8 mouse cellular contexts compared by ENCODE assay signal in genomic region chr2:128968475-128969083, GRCm38 (mm10). TPM values are rescaled to one million over a fixed set of nuclear protein-coding genes. Genes with fewer than 3 reads are reported as not detected.
DNase-seq lines count a peak whose midpoint lies in the region; ATAC-seq and TF ChIP-seq lines count a peak whose summit lies in the region.

No protein-coding gene starts in this region.

- H3K9me3 ChIP-seq in kidney, embryonic 15.5 days (replicated peaks) = no peaks in the 10 kb centered on the region
- H3K9me3 ChIP-seq in hindbrain, embryonic 16.5 days (ENCODE audit: control insufficient read depth, low read length) = no peaks in the 10 kb centered on the region
- H3K9me3 ChIP-seq in midbrain, embryonic 15.5 days = no peaks in the 10 kb centered on the region

- no peaks in the 10 kb centered on the region for H3K27me3 ChIP-seq in kidney, embryonic 15.5 days
- no peaks in the 10 kb centered on the region for H3K27me3 ChIP-seq in hindbrain, embryonic 16.5 days (replicated peaks; ENCODE audit: control insufficient read depth, insufficient read depth, low read length)
- H3K27me3 ChIP-seq in midbrain, embryonic 15.5 days (replicated peaks) = no peaks in the 10 kb centered on the region

- DNase-seq in kidney, postnatal 25 days = no peak
- no peak for DNase-seq in thymus, postnatal 25 days
- no peak for DNase-seq in spleen, postnatal 36 days (ENCODE audit: low spot score in 2 of 2)
- no peak for DNase-seq in spleen, adult 18-20 months

- peak overlapping the region; percentile 98 for H3K9ac ChIP-seq in kidney, embryonic 15.5 days
- peak overlapping the region; percentile 100 for H3K9ac ChIP-seq in hindbrain, embryonic 16.5 days (ENCODE audit: low read depth, low read length)
- peak overlapping the region; percentile 94; the same call in 1 of the 2 replicates for H3K9ac ChIP-seq in midbrain, embryonic 15.5 days

- no peak for ATAC-seq in kidney, embryonic 15.5 days (replicated peaks; ENCODE audit: low FRiP score)
- no peak for ATAC-seq in hindbrain, embryonic 16.5 days
- ATAC-seq in midbrain, embryonic 15.5 days (replicated peaks) = no peak

- no peaks in the 10 kb centered on the region for H3K36me3 ChIP-seq in kidney, embryonic 15.5 days
- no peaks in the 10 kb centered on the region for H3K36me3 ChIP-seq in hindbrain, embryonic 16.5 days (ENCODE audit: control insufficient read depth, insufficient read depth, low read length)
- H3K36me3 ChIP-seq in midbrain, embryonic 15.5 days (replicated peaks) = no peaks in the 10 kb centered on the region

- peak overlapping the region; percentile 100 for H3K27ac ChIP-seq in kidney, embryonic 15.5 days
- no peak overlapping the region for H3K27ac ChIP-seq in cortical plate, adult 2 months (ENCODE audit: insufficient read depth, low read length)
- H3K27ac ChIP-seq in hindbrain, embryonic 16.5 days (ENCODE audit: low read depth, low read length) = peak overlapping the region; percentile 100
- H3K27ac ChIP-seq in midbrain, embryonic 15.5 days = peak overlapping the region; percentile 100

- no peak for TF ChIP-seq CTCF in cortical plate, adult 2 months (IDR thresholded peaks at IDR 0.05; ENCODE audit: extremely low read depth, insufficient read depth, low read length)

- H3K4me2 ChIP-seq in kidney, embryonic 15.5 days = peak overlapping the region; percentile 64
- peak overlapping the region; percentile 48 for H3K4me2 ChIP-seq in hindbrain, embryonic 16.5 days (ENCODE audit: low read length)
- peak overlapping the region; percentile 48 for H3K4me2 ChIP-seq in midbrain, embryonic 15.5 days

- TF ChIP-seq POLR2A in cortical plate, adult 2 months (IDR thresholded peaks at IDR 0.05; ENCODE audit: extremely low read depth, insufficient read depth, low read length) = no peak

- H3K4me3 ChIP-seq in kidney, embryonic 15.5 days (replicated peaks) = peak overlapping the region; percentile 92
- peak overlapping the region; percentile 65 for H3K4me3 ChIP-seq in cortical plate, adult 2 months (ENCODE audit: insufficient read depth, low read length)
- H3K4me3 ChIP-seq in hindbrain, embryonic 16.5 days (ENCODE audit: low read length) = peak overlapping the region; percentile 85
- peak overlapping the region; percentile 66 for H3K4me3 ChIP-seq in midbrain, embryonic 15.5 days

- H3K4me1 ChIP-seq in kidney, embryonic 15.5 days = peaks cover 8% of the 10 kb centered on the region
- H3K4me1 ChIP-seq in cortical plate, adult 2 months (ENCODE audit: control insufficient read depth, insufficient read depth, low read length) = peaks cover 2% of the 10 kb centered on the region; the same call in 1 of the 2 replicates
- peaks cover 6% of the 10 kb centered on the region for H3K4me1 ChIP-seq in hindbrain, embryonic 16.5 days (ENCODE audit: control insufficient read depth, insufficient read depth, low read depth, low read length)
- H3K4me1 ChIP-seq in midbrain, embryonic 15.5 days = peaks cover 12% of the 10 kb centered on the region

RNA-seq across cellular contexts. Expression of gene Gm10762, which starts 1.1 kb away (rescaled TPM):
- 12.2 and 13.4 TPM in 2 replicates for polyA plus RNA-seq in kidney, embryonic 15.5 days (2015; fragmentation: Nextera tagmentation; extraction: Ambion mirVana)
- polyA plus RNA-seq in cortical plate, adult 2 months (2012; rRNA removed) = 4.9 and 5.2 TPM in 2 replicates
- polyA plus RNA-seq in hindbrain, embryonic 16.5 days (2015; fragmentation: Nextera tagmentation; extraction: Ambion mirVana) = 16.7 and 17.0 TPM in 2 replicates
- polyA plus RNA-seq in midbrain, embryonic 15.5 days (2015; fragmentation: Nextera tagmentation; extraction: Ambion mirVana) = 19.1 and 19.7 TPM in 2 replicates

RNA-seq across cellular contexts. Expression of gene Zc3h6, which starts 1.4 kb away (rescaled TPM):
- polyA plus RNA-seq in kidney, embryonic 15.5 days (2015; fragmentation: Nextera tagmentation; extraction: Ambion mirVana) = 1.2 and 1.7 TPM in 2 replicates
- polyA plus RNA-seq in cortical plate, adult 2 months (2012; rRNA removed) = 4.8 and 5.5 TPM in 2 replicates
- 3.5 and 4.1 TPM in 2 replicates for polyA plus RNA-seq in hindbrain, embryonic 16.5 days (2015; fragmentation: Nextera tagmentation; extraction: Ambion mirVana)
- polyA plus RNA-seq in midbrain, embryonic 15.5 days (2015; fragmentation: Nextera tagmentation; extraction: Ambion mirVana) = 4.2 and 4.3 TPM in 2 replicates

RNA-seq across cellular contexts. Expression of gene Zc3h8, which starts 24.7 kb away (rescaled TPM):
- 7.2 and 8.3 TPM in 2 replicates for polyA plus RNA-seq in kidney, embryonic 15.5 days (2015; fragmentation: Nextera tagmentation; extraction: Ambion mirVana)
- 8.1 and 8.3 TPM in 2 replicates for polyA plus RNA-seq in cortical plate, adult 2 months (2012; rRNA removed)
- 13.8 and 14.1 TPM in 2 replicates for polyA plus RNA-seq in hindbrain, embryonic 16.5 days (2015; fragmentation: Nextera tagmentation; extraction: Ambion mirVana)
- polyA plus RNA-seq in midbrain, embryonic 15.5 days (2015; fragmentation: Nextera tagmentation; extraction: Ambion mirVana) = 13.0 and 14.8 TPM in 2 replicates
